22 mouse cellular contexts compared by ENCODE assay signal in the genomic region with DNA sequence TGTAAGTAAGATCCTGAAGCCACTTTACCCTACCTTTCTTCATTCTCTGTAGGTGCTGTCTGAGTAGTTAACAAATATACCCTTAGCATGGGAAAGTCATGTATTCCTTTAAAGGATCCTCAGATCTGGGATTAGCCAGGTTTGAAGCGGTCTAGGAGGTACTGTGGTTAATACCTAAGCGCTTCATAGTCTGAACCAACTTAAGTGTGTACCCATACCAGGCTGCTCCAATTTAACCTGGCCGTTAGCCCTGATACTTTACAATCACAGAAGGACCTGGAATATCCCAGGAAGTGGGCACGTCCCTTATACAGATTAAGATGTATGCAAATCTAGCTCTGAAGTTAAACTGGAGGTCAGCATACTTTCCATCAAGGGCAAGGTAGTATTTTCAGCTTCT.
A peak's percentile ranks its signal among the peaks of the same experiment; 100 is the strongest.
DNase-seq lines count a peak whose midpoint lies in the region; ATAC-seq and TF ChIP-seq lines count a peak whose summit lies in the region.
"Had no signal": no experiment of that assay in that cellular context is flagged by ENCODE, and none has a peak within 500 bp of the region (broad histone marks: within the 10 kb centered on the region; RNA-seq: fewer than 3 reads in every experiment).

No protein-coding gene starts in this region.

- DNase-seq in heart, adult 11 months, result peak; percentile 22
- no peak for DNase-seq in heart, postnatal 36 days
- DNase-seq in kidney, adult 9 months, result peak; percentile 65
- peak; percentile 38 for DNase-seq in lung, postnatal 0 days (ENCODE audit: low spot score)
- no peak for DNase-seq in lung, postnatal 25 days (ENCODE audit: low spot score)
- DNase-seq: adrenal gland, adult 2 months; adrenal gland, postnatal 10 days; adrenal gland, postnatal 25 days; cerebellum, adult 11 months; cerebellum, adult 18-20 months; cerebellum, adult 8-10 months; cerebellum, adult 9-11 months; cerebellum, postnatal 14 days; cerebellum, postnatal 36 days; embryo, embryonic 11 days had no signal

- TF ChIP-seq EP300 in lung, postnatal 0 days (IDR thresholded peaks at IDR 0.05), result no peak

- intact Hi-C loops in heart, postnatal 36 days (cut with DNase I), result no loop called here

- H3K27me3 ChIP-seq in kidney, embryonic 16.5 days (ENCODE audit: insufficient read depth, low read length), result no peaks in the 10 kb centered on the region
- H3K27me3 ChIP-seq in lung, postnatal 0 days (replicated peaks; ENCODE audit: insufficient read depth, low read length), result no peaks in the 10 kb centered on the region
- H3K27me3 ChIP-seq: embryonic facial prominence, embryonic 13.5 days; embryonic facial prominence, embryonic 15.5 days; forebrain, embryonic 12.5 days had no signal

- no peak overlapping the region for H3K9ac ChIP-seq in kidney, embryonic 16.5 days (replicated peaks; ENCODE audit: low read length)
- H3K9ac ChIP-seq in lung, postnatal 0 days (replicated peaks; ENCODE audit: low read depth), result no peak overlapping the region
- H3K9ac ChIP-seq: embryonic facial prominence, embryonic 13.5 days; embryonic facial prominence, embryonic 15.5 days; forebrain, embryonic 12.5 days had no signal

- 92% methylated on average over 4 of the region's 4 CpGs for WGBS in kidney, embryonic 16.5 days
- 69% methylated on average over 4 of the region's 4 CpGs for WGBS in lung, postnatal 0 days

- H3K27ac ChIP-seq in kidney, embryonic 16.5 days (ENCODE audit: low read length), result no peak overlapping the region
- 0 out of 2 replicates have a peak overlapping the region, but pooled peaks have one; percentile 6 for H3K27ac ChIP-seq in lung, postnatal 0 days (ENCODE audit: low read length)
- H3K27ac ChIP-seq: embryonic facial prominence, embryonic 13.5 days; embryonic facial prominence, embryonic 15.5 days; forebrain, embryonic 10.5 days; forebrain, embryonic 12.5 days had no signal

- no peaks in the 10 kb centered on the region for H3K9me3 ChIP-seq in kidney, embryonic 16.5 days (ENCODE audit: low read length)
- no peaks in the 10 kb centered on the region for H3K9me3 ChIP-seq in lung, postnatal 0 days (ENCODE audit: low read length)
- H3K9me3 ChIP-seq: embryonic facial prominence, embryonic 13.5 days; embryonic facial prominence, embryonic 15.5 days; forebrain, embryonic 10.5 days; forebrain, embryonic 12.5 days had no signal

- TF ChIP-seq CTCF in lung, postnatal 0 days (IDR thresholded peaks at IDR 0.05), result no peak

- no peak for ATAC-seq in kidney, embryonic 16.5 days (ENCODE audit: low FRiP score, low TSS enrichment)
- no peak for ATAC-seq in lung, postnatal 0 days
- ATAC-seq: forebrain, embryonic 14.5 days had no signal

- no peak overlapping the region for H3K4me3 ChIP-seq in kidney, embryonic 16.5 days (ENCODE audit: low read length)
- no peak overlapping the region for H3K4me3 ChIP-seq in lung, postnatal 0 days (ENCODE audit: low read depth, low read length)
- H3K4me3 ChIP-seq: embryonic facial prominence, embryonic 13.5 days; embryonic facial prominence, embryonic 15.5 days; erythroblast, embryonic 14.5 days; forebrain, embryonic 10.5 days; forebrain, embryonic 12.5 days had no signal

- no peaks in the 10 kb centered on the region for H3K36me3 ChIP-seq in kidney, embryonic 16.5 days (ENCODE audit: insufficient read depth, low read length)
- no peaks in the 10 kb centered on the region for H3K36me3 ChIP-seq in lung, postnatal 0 days (ENCODE audit: insufficient read depth, low read length)
- H3K36me3 ChIP-seq: embryonic facial prominence, embryonic 13.5 days; embryonic facial prominence, embryonic 15.5 days; forebrain, embryonic 10.5 days; forebrain, embryonic 12.5 days had no signal

- H3K4me1 ChIP-seq in kidney, embryonic 16.5 days (ENCODE audit: insufficient read depth, low read length), result peaks cover 23% of the 10 kb centered on the region
- peaks cover 9% of the 10 kb centered on the region; the same call in 1 of the 2 replicates for H3K4me1 ChIP-seq in lung, postnatal 0 days (ENCODE audit: insufficient read depth, low read depth, low read length)
- H3K4me1 ChIP-seq: embryonic facial prominence, embryonic 15.5 days; forebrain, embryonic 12.5 days had no signal

- H3K4me2 ChIP-seq in kidney, embryonic 16.5 days (replicated peaks; ENCODE audit: low read depth, low read length), result no peak overlapping the region
- H3K4me2 ChIP-seq in lung, postnatal 0 days (replicated peaks; ENCODE audit: low read depth, low read length), result no peak overlapping the region
- H3K4me2 ChIP-seq: embryonic facial prominence, embryonic 13.5 days; embryonic facial prominence, embryonic 15.5 days; forebrain, embryonic 12.5 days had no signal

Comparison
In these comparisons a context has a peak if more than half of its experiments do, and no peak if none do; other contexts are left out.
1. DNase-seq: peak in heart, adult 11 months (single experiment), kidney, adult 9 months (single experiment) and lung, postnatal 0 days (single experiment); none in heart, postnatal 36 days (0 of 2) and lung, postnatal 25 days (single experiment).